Mouse (Mus musculus): ENCODE measurements around the gene Drc1. TPM values are rescaled to one million over a fixed set of nuclear protein-coding genes. Genes with fewer than 3 reads are reported as not detected.
A peak's percentile ranks its signal among the peaks of the same experiment; 100 is the strongest.

Gene Drc1
- 10 to 100 TPM; 11.6 to 13.6 TPM for total RNA-seq (2021)
- long read RNA-seq, experiment 1, transcript Drc1-201 (17 exons, 2,471 nt), result major isoform, 6 of 22 reads
- long read RNA-seq, experiment 1, partial matches to known transcripts, result 5 of 22 reads
- long read RNA-seq, experiment 1, other reads (novel, unspliced or antisense), result 11 of 22 reads
- long read RNA-seq, experiment 2, transcript Drc1-201 (17 exons, 2,471 nt), result major isoform, 9 of 18 reads
- long read RNA-seq, experiment 2, partial matches to known transcripts, result 5 of 18 reads
- long read RNA-seq, experiment 2, other reads (novel, unspliced or antisense), result 4 of 18 reads

GRCm38 (mm10) chr5:30281291-30281732, at the start of gene Drc1:
TSS of gene Drc1 (plus strand) at chr5:30281388.
- peak; percentile 65 to 80 for DNase-seq (ENCODE audit: low spot score in 2 of 2)

DNA sequence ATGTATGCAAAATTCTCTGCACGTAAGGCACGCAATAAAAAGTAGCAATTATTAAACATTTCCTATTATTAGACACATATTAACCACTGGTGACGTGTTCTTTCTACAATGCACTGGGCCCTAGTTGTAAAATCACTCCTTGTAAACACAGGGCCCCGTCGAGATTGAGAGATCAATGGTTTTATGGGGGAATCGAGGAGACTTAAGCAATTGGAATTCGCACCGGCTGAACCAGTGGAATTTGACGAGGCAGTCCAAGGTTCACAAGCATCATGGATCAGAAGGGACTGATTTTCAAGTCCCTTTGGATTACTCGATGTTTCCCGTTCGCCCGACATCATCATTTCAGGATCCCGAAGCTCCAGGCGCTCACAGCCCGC, 49.3 kb upstream of the Drc1 start:
- DNase-seq (ENCODE audit: low spot score in 2 of 2), result no peak

- DNase-seq (ENCODE audit: low spot score in 2 of 2), result peak; percentile 99
Observed at GRCm38 (mm10) chr5:30232271-30232971, 48.8 kb upstream of the Drc1 start, which contains the start of gene Selenoi. TSS of gene Selenoi (plus strand) at chr5:30232581.

GRCm38 (mm10) chr5:30233042-30233441, 48.1 kb upstream of the Drc1 start:
- DNase-seq (ENCODE audit: low spot score in 2 of 2), result peak; percentile 16 to 21

DNA sequence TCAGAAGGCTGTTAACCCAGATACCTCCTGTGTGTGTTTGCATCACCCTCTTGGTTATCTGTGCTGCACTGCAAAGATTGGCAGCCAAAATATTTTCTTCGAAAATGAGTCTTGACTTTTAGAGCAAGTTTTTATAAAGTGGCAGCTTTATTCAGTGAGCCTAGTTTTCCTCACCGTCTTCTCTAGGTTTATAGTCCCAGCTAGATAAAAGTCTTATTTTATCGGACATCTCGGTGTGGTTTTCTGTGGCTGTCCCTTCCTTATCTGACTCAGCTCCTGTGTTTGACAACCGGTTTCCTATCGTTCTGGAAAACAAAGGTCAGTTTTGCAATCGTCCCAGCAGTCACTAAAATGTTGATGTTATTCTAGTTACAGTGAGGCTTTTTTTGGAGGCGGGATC, 47.2 kb upstream of the Drc1 start:
- no peak for DNase-seq (ENCODE audit: low spot score in 2 of 2)

DNA sequence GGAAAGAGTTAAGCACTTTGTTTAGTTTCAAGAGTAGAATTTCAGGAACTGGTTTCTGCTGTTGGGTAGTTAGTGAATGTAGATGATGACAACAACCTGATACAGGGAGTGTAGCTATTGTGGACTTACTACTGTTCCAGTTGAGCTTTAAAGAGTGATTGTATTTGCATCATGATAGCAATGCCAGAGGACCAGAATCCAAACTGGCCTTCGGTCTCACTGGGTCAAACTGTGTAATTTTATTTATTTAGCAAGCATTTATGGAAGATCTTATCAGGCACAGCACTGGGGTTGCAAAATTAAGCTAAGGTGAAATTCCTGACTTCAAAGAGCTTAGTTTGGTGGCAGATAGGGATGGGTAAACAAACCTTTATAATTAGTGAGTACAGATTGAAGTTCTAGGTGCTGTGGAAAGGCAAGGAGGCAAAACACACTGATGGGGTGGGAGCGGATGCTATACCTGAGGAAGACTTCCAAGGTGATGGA, 45.5 kb upstream of the Drc1 start:
- no peak for DNase-seq (ENCODE audit: low spot score in 2 of 2)

GRCm38 (mm10) chr5:30238533-30238932, 42.7 kb upstream of the Drc1 start:
- no peak for DNase-seq (ENCODE audit: low spot score in 2 of 2)

DNA sequence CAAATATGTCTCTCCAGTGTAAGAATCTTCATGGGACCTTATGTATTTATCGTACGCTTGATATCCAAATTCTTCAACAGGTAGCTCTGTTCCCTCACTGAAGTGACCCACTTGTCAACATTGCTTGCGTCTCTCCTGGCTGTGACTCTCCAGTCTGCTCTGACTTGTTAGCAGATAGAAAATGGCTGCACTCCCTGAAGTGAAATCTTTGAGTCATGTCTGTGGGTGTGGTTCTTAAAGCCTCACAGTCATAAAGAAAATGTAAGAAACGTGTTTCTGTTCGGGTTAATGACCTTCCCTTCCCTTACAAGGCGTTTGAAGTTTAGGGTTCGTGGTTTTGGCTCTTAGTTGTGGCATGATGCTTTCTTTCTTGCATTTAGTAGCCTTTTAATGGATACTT, 40.6 kb upstream of the Drc1 start:
- no peak for DNase-seq (ENCODE audit: low spot score in 2 of 2)

GRCm38 (mm10) chr5:30242410-30242809, 38.8 kb upstream of the Drc1 start:
- DNase-seq (ENCODE audit: low spot score in 2 of 2), result no peak

DNA sequence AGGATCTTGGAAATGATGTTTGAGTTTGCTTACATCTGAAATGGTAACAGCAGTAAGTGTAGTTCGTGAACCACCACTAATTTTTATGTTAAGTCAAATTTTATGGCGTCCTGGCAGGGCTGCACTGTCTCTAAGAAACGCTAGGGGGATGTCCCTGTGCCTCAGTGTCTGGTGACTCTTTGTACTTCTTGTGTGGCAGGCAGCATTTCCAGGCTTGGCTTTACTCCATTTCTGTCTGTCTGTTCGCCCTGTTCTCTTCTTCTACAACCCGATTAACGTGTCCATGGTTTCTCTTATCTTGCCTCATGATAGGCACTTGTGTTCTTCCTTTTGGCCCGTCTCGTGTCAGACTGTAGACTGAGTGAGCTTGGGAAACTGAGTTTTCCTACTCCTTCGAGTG, 37.4 kb upstream of the Drc1 start:
- DNase-seq (ENCODE audit: low spot score in 2 of 2), result no peak

- DNase-seq (ENCODE audit: low spot score in 2 of 2), result no peak
Observed at GRCm38 (mm10) chr5:30245861-30246416, 35.2 kb upstream of the Drc1 start.

GRCm38 (mm10) chr5:30247666-30248065, 33.5 kb upstream of the Drc1 start:
- DNase-seq (ENCODE audit: low spot score in 2 of 2), result no peak

- DNase-seq (ENCODE audit: low spot score in 2 of 2), result no peak
Observed at GRCm38 (mm10) chr5:30255567-30256354, 25.4 kb upstream of the Drc1 start.

GRCm38 (mm10) chr5:30258776-30259175, 22.4 kb upstream of the Drc1 start:
- DNase-seq (ENCODE audit: low spot score in 2 of 2), result no peak

DNA sequence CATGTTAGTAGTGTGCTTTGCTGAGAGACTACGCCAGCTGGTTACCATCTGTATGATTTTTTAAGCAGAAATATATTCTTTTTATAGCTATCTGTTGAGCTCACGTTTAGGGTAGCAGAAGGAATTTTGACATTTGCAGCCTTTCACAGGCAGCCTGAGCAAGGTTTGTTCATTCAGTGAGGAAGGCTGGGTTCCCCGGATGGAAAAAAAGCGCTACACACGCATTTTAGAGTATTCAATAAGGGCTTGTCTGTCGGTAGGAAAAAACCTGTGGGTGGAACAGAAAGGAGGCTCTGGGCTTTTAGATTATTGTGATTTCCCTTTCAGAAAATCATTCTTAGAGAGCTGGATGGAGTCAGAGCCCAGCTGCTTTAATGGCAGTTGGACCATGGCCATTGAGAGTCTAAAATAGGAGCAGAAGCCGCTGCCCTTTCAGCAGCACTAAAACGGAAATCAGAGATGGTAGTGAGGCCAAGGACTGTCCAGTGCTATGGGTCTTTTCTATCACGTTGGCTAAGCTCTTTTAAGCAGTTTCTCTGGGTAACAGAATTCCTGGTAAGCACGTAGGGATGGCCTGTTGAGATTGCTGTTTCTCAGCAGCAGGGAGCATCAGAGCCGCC, 10.5 kb upstream of the Drc1 start:
- peak; percentile 60 to 65 for DNase-seq (ENCODE audit: low spot score in 2 of 2)

GRCm38 (mm10) chr5:30271599-30272281, 9.4 kb upstream of the Drc1 start:
- no peak for DNase-seq (ENCODE audit: low spot score in 2 of 2)

DNA sequence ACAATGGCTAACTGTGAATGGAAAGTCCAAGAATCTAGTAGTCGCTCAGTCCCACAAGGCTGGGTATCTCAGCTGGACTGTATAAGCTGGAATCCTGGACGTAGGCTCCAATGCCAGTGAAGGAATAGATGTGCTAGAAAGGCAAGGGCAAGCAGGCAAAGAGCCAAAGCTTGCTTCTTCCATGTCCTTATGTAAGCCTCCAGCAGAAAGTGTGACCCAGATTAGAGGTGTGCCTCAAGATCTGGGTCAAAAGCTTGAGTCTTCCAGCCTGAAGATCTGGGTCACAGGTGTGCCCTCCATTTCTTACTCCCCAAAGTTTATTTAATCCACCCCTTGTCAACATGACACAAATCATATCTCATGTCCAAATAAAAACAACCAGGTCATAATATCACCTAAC, 4.8 kb upstream of the Drc1 start:
- no peak for DNase-seq (ENCODE audit: low spot score in 2 of 2)

DNA sequence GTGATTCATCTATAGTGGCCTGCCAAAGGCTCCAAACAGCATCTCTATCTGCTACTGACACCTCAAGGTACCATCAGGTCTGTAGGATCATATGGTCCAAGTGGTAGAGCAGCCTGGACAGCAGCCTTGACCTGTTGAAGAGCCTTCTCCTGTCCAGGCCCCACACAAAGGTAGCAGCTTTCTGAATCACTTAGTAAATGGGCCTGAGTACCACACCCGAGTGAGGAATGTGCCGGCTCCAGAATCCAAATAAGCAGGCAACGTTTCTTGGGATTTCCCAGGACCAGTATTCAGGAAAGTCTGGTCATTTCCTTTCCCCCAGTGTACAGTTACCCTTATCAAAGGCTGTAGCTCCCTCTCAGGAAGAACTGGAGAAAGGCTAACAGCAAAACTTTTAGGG, 2.2 kb upstream of the Drc1 start:
- no peak for DNase-seq (ENCODE audit: low spot score in 2 of 2)

DNA sequence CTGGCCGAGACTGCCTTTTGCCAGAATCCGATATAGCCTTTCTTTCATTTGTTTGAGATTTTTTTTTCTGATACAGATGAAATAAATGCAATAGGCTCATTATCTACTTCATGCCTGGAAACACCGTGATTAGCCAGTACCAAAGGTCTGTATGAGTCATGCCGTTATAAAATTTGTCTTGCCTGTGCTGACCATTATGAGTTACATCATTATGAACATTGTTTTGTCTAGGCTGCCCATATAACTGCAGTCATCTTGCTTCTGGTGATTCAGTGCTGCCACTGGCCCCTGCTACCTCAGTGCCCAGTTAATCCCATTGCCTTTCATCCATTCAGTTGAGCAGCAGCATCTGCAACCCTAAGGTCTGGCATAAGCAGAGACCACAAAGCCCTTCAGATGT, 1.7 kb upstream of the Drc1 start:
- no peak for DNase-seq (ENCODE audit: low spot score in 2 of 2)

- no peak for DNase-seq (ENCODE audit: low spot score in 2 of 2)
Observed at GRCm38 (mm10) chr5:30280864-30281263, 324 bp upstream of the Drc1 start.

Data from left cerebral cortex, adult 18-20 months (tissue).